In genomic region chr7:118985786-118986185, GRCm38 (mm10) we compare ENCODE assay signal across 30 mouse cellular contexts. TPM values are rescaled to one million over a fixed set of nuclear protein-coding genes. Genes with fewer than 3 reads are reported as not detected.
DNase-seq lines count a peak whose midpoint lies in the region; ATAC-seq and TF ChIP-seq lines count a peak whose summit lies in the region.
"Had no signal": no experiment of that assay in that cellular context is flagged by ENCODE, and none has a peak within 500 bp of the region (broad histone marks: within the 10 kb centered on the region; RNA-seq: fewer than 3 reads in every experiment).

No protein-coding gene starts in this region.

- no peak overlapping the region for H3K4me3 ChIP-seq in layer of hippocampus, adult 2 months
- no peak overlapping the region for H3K4me3 ChIP-seq in olfactory bulb, adult 2 months (ENCODE audit: insufficient read depth, low read depth, low read length)
- H3K4me3 ChIP-seq in kidney, embryonic 16.5 days (ENCODE audit: low read length) = no peak overlapping the region
- H3K4me3 ChIP-seq: erythroblast, embryonic 14.5 days; gastrocnemius, adult 2 months; heart, embryonic 12.5 days; intestine, embryonic 15.5 days had no signal

- no peak for TF ChIP-seq CTCF in layer of hippocampus, adult 2 months (conservative IDR thresholded peaks at IDR 0.05)
- no peak for TF ChIP-seq CTCF in olfactory bulb, adult 2 months (IDR thresholded peaks at IDR 0.05; ENCODE audit: insufficient read depth, low read depth, low read length)

- no peaks in the 10 kb centered on the region for H3K9me3 ChIP-seq in kidney, embryonic 16.5 days (ENCODE audit: low read length)
- H3K9me3 ChIP-seq: G1E; heart, embryonic 12.5 days; intestine, embryonic 15.5 days had no signal

- peak; percentile 63 for DNase-seq in adrenal gland, adult 2 months
- no peak for DNase-seq in adrenal gland, postnatal 4 days (ENCODE audit: low spot score in 2 of 2)
- no peak for DNase-seq in layer of hippocampus, adult 2 months (ENCODE audit: low spot score in 2 of 2)
- no peak for DNase-seq in layer of hippocampus, postnatal 25 days (ENCODE audit: extremely low spot score in 1 of 2, low spot score in 1 of 2)
- DNase-seq in ZHBTc4 (ENCODE audit: low read depth, low spot score) = peak; percentile 30
- DNase-seq: cerebellum, adult 11 months; gastrocnemius, postnatal 36 days; heart, adult 18-20 months; heart, postnatal 4 days; kidney, adult 2 months; kidney, postnatal 4 days; liver; lung, adult 2 months; lung, postnatal 10 days; right cerebral cortex, adult 18-20 months had no signal

- no peaks in the 10 kb centered on the region for H3K27me3 ChIP-seq in kidney, embryonic 16.5 days (ENCODE audit: insufficient read depth, low read length)
- H3K27me3 ChIP-seq: heart, embryonic 12.5 days; intestine, embryonic 15.5 days had no signal

- no peak for ATAC-seq in kidney, embryonic 16.5 days (ENCODE audit: low FRiP score, low TSS enrichment)
- ATAC-seq in activated CD4-positive, CD25-positive, alpha-beta regulatory T cell, adult 4 months = no peak
- ATAC-seq: forebrain, embryonic 16.5 days; hindbrain, embryonic 16.5 days; intestine, embryonic 15.5 days had no signal

- no peak overlapping the region for H3K4me2 ChIP-seq in kidney, embryonic 16.5 days (replicated peaks; ENCODE audit: low read depth, low read length)
- H3K4me2 ChIP-seq: heart, embryonic 12.5 days; intestine, embryonic 15.5 days had no signal

- TF ChIP-seq POLR2A in olfactory bulb, adult 2 months (IDR thresholded peaks at IDR 0.05; ENCODE audit: insufficient read depth, low read depth, low read length) = no peak

- peaks cover 11% of the 10 kb centered on the region for H3K36me3 ChIP-seq in kidney, embryonic 16.5 days (ENCODE audit: insufficient read depth, low read length)
- H3K36me3 ChIP-seq: G1E; intestine, embryonic 15.5 days had no signal

- H3K9ac ChIP-seq in kidney, embryonic 16.5 days (replicated peaks; ENCODE audit: low read length) = no peak overlapping the region
- H3K9ac ChIP-seq: heart, embryonic 12.5 days; intestine, embryonic 15.5 days; liver, embryonic 14.5 days had no signal

- peak overlapping the region; percentile 39; the same call in 1 of the 2 replicates for H3K27ac ChIP-seq in layer of hippocampus, adult 2 months
- H3K27ac ChIP-seq in olfactory bulb, adult 2 months (ENCODE audit: insufficient read depth, low read depth, low read length) = peak overlapping the region; percentile 91
- H3K27ac ChIP-seq in kidney, embryonic 16.5 days (ENCODE audit: low read length) = no peak overlapping the region
- H3K27ac ChIP-seq: gastrocnemius, adult 2 months; intestine, embryonic 15.5 days; kidney, postnatal 0 days; liver, embryonic 14.5 days; macrophage; stomach, postnatal 0 days had no signal

- peaks cover 64% of the 10 kb centered on the region for H3K4me1 ChIP-seq in olfactory bulb, adult 2 months (ENCODE audit: control insufficient read depth, insufficient read depth, low read length)
- H3K4me1 ChIP-seq in kidney, embryonic 16.5 days (ENCODE audit: insufficient read depth, low read length) = no peaks in the 10 kb centered on the region
- H3K4me1 ChIP-seq: intestine, embryonic 15.5 days had no signal

- 35% methylated on average over 4 of the region's 4 CpGs for WGBS in olfactory bulb, adult 2 months
- WGBS in kidney, embryonic 16.5 days = 69% methylated on average over 4 of the region's 4 CpGs

RNA-seq across cellular contexts. Expression of gene Gprc5b, which starts 9.2 kb away (rescaled TPM):
- 100 to 1,000 TPM; 117 to 125 TPM for total RNA-seq in adrenal gland, adult 2 months (2021)
- 130 and 137 TPM in 2 replicates for polyA plus RNA-seq in adrenal gland, adult 2 months (2012; rRNA removed)
- 10 to 100 TPM; 53.3 to 66.6 TPM for total RNA-seq in adrenal gland, postnatal 4 days (2021)
- 100 to 1,000 TPM; 124 to 134 TPM for total RNA-seq in layer of hippocampus, adult 2 months (2021)
- total RNA-seq in layer of hippocampus, postnatal 25 days (2021) = 100 to 1,000 TPM; 110 to 125 TPM
- not detected in 2 replicates for polyA plus RNA-seq in olfactory bulb, adult 2 months (2012; ENCODE audit: insufficient read depth, insufficient read length, low replicate concordance, missing spikeins)
- 5.4 and 7.0 TPM in 2 replicates for polyA plus RNA-seq in kidney, embryonic 16.5 days (2015; fragmentation: Nextera tagmentation; extraction: Ambion mirVana)
- polyA plus RNA-seq in activated CD4-positive, CD25-positive, alpha-beta regulatory T cell, adult 4 months (2017; shearing (Covaris generic)) = 1 to 10 TPM; 1.5 to 2.3 TPM
- total RNA-seq: monocyte, adult 5-6 weeks had no signal
- polyA plus RNA-seq: G1E had no signal

Comparison
In these comparisons a context has a peak if more than half of its experiments do, and no peak if none do; other contexts are left out.
1. DNase-seq: peak in adrenal gland, adult 2 months (single experiment) and ZHBTc4 (single experiment); none in adrenal gland, postnatal 4 days (0 of 2), layer of hippocampus, adult 2 months (0 of 2) and layer of hippocampus, postnatal 25 days (0 of 2).